Mouse (Mus musculus) urinary bladder, postnatal 4 days (tissue): ENCODE results near the gene Ccm2l.

ENCODE experiments used
- DNase-seq, 2 experiments: peaks; one replicate each; pipeline ENCODE4 v3.0.0; 2021 to 2022; ENCODE audit warnings: low spot score in 2 of 2

Ccm2l gene

DNA sequence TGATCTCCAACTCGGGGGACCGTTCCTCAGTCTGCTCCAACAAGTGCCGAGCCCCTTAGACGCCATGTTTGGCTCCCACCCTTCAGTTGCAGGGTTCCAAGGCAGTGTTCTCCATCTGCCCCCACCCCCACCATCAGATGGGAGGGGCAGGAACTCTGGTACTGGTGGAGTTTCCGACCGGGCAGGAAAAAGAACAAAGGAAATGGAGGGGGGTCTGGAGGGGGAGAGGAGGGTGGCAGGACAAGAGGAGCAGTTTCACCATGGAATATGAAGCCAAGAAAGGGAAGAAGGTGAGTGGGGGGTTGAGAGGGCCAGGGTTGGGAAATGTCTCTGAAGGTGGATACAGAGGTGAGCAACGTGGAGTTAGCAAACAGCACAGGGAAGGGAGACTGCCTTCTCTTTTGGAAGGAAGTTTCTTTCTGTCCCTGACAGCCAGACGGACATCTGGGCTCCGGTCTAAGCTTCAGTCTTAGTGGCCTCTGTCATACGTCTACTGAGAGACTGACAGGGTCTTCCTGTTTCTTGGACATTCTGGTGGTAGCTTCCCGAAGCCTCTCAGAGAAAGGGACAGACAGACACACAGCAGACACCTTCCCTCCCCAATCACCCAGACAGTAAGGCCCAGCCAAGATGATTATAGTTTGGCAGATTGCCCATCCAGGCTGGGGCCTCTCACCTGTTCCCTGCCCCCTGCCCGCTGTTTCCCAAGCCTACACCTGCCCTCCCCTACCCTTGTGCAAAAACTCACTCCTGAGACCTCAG, at the start of gene Ccm2l:
TSS of gene Ccm2l (plus strand) at position 209 of the 762 bp plus-strand sequence.
- DNase-seq, result no peak

DNA sequence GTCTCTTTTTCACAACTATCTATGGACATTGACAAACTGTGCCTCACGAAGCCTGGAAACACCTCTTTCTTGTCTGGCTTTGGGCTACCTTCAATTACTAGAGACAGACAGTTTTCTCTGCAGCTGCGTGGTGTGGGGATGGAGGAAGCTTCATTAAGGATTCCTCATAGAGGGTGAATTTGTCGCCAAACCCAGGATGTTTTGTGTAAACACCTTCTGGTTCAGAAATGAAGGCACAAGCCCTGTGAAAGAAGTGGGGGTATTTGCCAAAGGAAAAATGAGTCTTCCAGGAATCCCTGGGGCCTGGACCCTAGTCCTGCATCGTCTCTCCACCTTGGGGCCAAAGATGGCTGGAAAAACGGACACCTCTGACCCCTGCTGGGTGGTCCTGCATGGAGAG, 49.0 kb upstream of the Ccm2l start:
- no peak for DNase-seq

DNA sequence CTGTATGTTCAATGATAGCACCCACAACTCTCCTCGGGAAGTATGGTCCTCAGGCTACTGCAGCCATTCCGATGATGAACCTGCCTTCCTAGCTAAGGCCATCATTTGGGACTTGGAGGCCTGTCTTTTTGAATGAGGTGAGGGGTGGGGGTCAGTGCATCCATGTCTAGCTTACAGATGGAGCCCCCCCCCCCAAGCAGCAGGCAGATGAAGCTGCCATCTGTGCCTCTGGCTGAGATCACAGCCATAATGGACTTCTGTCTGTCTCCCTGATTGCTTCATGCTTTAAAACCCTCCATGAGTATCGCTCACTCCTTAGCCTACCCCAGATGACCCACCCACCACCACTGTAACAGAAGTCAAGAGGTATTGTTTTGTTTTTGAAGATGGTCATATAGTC, 46.4 kb upstream of the Ccm2l start:
- DNase-seq, result no peak

DNA sequence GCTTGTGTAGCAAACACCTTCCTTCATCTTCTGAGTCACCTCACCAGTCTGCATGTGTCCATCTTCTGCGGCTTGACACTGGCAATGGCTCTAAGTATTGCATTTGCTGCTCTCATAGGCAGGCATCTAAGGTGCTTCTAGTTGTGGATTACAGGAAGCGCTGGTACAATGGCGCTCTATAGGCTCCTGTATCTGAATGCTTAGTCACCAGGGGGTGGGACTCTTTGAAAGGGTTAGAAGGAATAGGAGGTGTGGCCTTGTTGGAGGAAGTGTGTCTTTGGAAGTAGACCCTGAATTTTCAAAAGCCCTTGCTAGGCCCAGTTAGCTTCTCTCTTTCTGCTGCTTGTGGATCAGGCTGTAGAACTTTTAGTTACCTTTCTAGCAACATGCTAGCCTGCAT, 44.6 kb upstream of the Ccm2l start:
- DNase-seq, result no peak

DNA sequence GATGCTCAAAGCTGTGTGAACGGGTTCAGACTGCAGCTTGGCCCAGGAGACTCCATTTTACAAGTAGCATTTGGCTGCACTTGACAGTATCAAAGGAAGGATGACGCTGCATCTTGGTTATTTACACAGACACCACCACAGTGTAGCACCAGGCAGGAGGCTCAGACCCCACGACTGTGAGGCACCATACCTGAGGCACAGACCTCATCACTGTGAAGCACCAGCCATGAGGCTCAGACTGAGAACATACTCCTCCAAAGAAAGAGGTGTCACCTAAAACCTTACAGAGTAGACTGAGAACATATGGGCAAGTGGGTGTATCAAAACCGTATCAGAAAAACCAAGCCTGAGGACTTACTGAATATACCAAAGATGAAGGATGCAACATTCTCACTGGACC, 42.9 kb upstream of the Ccm2l start:
- no peak for DNase-seq

DNA sequence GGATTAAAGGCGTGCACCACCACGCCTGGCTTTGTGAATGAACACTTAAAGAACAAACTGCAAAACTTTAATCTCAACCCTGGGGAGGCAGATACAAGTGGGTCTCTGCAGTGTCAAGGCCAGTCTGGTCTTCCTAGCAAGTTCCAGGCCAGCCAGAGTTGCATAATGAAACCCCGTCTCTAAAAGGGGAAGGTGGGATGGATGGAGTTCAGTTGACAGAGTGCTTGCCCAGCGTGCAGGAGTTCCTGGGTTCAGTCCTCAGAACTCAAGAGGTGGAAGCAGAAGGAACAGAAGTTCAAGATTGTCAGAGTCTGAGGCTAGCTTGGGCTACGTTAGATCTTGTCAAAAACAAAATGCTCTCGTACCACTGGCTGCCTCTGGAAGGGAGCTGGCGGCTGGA, 39.7 kb upstream of the Ccm2l start:
- DNase-seq, result no peak

DNA sequence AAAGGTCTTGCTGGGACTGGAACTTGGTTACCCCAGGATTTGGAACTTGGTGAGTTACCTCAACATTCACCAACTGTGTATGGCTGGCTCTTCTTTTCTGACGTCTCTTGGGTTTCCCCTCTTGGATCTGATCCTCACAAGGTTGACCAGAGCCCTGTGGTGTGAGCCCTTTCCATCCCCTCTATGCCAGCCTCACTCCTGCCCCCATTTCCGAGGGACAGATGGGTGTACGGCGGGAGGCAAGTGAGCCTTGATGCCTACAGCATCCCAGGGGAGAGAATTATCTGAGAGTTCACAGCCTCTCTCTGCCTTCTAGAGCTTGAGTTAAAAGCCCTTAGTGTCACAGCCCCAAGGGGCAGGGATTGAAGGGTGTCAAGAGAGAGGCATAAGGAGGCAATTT, 38.3 kb upstream of the Ccm2l start:
- DNase-seq, result no peak

DNA sequence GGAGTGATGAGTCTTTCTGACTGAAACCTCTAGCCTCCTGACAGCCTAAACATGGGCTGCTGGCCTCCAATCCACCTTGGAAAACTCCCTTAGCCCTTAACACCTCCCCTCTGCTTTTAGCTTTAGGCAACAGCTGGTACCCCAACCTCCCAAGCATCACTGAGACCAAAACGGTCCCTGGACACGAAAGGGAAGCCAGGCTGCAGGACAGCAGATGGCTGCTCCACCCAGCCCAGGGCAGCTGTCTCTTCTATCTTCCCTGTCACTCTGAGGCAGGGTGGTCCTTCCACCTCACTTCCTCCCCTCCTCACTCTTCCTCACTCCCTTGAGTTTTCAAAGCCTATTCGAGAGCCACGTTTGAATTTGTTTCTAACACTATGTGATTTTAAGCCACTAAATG, 35.3 kb upstream of the Ccm2l start:
- no peak for DNase-seq

DNA sequence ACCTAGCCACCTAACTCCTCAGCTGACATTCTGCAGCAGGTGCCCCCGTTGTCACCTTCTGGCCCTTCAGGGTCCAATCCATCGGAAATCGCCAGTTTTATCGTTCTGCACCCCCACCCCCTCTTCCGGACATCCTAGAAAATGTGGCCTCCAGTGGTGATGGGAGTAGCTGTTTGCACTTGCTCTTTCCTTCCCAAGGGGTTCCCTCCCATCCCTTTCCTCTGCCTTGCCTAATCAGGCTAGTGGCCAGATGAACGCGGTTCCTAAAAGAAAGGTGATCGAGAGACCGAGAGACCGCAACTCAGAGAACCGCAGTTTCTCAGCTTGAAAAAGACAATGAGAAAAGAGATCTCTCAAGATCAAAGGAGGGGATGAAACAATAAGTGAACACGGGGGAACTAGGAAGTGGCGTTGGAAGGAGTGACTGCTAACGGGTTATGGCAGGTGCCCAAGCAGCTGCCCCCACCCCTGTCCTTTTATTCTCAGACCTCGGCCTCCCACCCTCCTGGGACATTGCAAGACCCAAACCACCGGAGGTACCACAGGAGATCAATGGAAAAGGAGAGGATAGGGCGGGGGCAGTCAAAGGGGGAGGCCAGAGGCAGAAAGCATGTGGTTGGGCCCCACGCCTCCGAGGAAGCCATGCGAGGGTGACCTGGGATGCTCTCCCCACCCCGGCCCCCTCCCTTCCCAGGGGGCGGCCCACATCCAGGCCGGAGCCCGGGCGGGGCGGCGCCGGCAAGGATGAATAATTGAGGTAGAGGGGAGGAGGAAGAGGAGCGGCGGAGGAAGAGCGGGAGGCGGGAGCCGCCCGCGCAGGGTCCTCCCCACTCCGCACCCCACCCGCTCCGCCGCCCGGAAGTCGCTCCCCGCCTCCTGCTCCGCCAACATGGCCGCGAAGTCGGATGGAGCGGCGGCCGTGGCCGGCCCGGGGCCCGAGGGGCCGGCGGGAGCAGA, 34.4 kb upstream of the Ccm2l start, which contains the start of gene Xkr7:
TSS of gene Xkr7 (plus strand) at position 727 of the 957 bp plus-strand sequence.
- DNase-seq, result no peak

DNA sequence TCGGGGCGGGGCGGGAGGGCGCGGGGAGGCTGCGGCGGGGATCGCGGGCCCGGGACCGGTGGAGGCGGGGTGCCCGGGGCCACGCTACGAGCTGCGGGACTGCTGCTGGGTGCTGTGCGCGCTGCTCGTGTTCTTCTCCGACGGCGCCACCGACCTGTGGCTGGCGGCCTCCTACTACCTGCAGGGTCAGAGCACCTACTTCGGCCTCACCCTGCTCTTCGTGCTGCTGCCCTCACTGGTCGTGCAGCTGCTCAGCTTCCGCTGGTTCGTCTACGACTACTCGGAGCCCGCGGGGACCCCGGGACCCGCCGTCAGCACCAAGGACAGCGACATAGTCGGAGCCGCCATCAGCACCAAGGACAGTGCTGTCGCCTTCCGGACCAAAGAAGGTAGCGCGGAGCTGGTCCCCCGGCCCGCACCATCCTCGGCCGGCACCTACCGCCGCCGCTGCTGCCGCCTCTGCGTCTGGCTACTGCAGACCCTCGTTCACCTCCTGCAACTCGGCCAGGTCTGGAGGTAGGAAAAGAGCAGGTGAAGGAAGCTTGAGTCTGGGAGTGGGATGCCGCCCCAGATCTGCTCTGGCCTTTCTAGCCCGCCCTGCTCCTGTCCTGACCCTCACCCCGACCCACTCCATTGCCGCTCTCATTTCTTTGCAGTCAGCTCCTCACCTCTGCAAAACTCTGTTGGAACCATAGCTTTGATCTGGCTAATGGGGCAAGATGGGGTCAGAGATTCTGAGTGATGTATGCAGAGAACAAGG, 33.5 kb upstream of the Ccm2l start:
- DNase-seq, result peak; percentile 74 to 86

DNA sequence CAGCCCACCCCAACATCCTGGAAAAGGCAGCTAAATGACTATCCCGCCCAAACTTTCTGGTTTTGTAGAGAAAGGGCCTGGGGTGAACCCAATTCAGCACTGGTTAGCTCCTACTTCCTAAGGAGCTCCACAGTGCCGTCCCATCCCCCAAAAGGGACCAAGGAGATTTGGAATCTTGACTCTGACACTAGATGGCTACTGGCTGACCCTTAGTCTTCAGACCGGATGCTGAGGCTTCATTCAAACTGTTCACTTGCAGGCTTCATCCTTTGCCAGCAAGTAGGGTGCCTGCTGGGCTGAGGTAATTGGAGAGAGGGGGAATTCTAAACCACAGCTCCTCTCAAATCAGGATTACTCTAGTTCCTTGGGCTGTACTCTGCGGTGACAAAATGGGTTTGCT, 32.8 kb upstream of the Ccm2l start:
- DNase-seq, result no peak

DNA sequence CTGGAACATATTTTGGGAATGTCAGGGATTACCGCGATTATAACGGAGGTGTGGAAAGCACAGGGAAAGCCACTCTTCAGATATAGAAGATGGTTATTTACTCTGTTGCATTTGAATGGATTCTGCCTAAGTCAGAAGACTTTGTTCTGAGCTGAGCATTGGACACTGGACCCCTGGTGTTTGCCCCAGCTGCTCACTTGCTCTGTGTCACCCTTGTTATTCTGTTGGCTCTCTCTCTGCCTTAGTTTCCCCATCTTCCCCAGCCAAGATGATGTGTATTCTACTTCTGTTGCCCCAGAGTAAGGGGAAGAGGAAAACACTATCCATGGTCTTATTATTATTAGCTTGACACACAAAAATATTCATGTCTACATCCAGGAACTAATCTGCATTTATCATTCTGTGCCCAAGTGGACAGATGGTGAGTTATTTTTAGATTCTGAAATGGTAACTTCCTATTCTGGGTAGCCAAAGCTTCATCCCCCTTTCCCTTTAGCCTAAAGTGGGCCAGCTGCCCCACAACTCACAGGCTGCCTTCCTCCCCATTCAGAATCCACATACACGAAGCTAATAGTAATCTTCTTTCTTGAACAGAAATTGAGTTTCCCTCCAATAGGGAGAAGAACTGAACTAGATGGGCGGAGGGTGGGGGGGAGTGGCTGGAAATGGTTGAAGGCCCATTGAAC, 32.1 kb upstream of the Ccm2l start:
- DNase-seq, result no peak

DNA sequence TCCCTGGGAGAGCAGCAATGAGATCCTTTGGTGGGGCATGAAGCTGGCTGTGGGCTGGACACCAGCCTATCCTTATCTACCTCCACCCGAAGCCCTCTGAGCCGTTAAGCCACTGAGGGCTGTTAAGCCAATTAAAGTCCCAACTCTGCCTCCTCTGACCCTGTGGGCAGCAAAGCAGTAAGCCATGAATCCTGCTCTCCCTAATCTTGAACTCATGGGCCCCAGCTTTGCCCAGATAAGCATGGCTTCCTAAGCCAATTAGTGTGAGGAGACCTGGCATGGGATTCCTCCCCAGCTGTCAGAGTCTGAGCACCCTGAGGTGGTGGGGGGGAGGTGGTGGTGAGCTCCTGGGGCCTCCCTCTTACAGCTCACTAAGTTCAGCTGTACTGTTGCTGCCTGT, 29.1 kb upstream of the Ccm2l start:
- DNase-seq, result no peak

DNA sequence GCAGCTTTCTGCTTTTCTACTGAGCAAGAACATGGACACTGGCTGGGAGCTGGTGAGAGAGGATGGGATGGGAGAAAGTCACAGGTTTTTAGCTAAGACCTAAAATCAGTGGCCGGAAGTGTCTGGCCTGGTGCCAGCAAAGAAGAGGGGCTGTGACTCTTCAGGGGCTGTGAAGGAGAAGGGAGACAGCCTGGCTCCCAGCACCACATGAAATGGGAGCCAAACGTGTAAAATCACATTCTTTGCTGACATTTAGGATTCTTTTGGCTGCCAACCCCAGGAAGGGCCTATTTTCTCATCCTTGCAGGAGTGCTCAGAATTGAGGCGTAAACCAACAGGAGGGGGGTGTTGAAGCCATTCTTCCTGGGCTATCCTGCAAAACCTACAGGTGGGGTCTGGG, 21.9 kb upstream of the Ccm2l start:
- no peak for DNase-seq

DNA sequence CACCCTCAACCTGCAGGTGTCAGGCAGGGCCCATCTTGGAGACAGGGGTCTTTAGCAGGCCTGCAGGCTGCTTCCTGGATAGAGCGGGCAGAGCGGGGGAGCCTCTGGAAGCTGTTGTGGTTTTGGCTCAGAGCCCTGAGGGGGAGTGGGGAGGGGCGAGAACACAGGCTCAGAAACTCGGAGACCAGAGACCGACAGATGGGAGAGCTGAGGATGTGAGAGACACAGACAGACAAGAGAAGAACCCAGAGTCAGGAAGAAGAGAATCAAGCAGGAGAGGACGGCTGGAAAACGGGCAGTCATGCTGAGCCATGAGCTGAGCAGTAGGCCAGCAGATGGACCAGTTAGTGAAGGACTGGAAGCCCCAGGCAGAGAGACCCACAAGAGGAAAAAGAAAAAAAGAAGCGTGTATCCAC, 19.9 kb upstream of the Ccm2l start:
- no peak for DNase-seq

DNA sequence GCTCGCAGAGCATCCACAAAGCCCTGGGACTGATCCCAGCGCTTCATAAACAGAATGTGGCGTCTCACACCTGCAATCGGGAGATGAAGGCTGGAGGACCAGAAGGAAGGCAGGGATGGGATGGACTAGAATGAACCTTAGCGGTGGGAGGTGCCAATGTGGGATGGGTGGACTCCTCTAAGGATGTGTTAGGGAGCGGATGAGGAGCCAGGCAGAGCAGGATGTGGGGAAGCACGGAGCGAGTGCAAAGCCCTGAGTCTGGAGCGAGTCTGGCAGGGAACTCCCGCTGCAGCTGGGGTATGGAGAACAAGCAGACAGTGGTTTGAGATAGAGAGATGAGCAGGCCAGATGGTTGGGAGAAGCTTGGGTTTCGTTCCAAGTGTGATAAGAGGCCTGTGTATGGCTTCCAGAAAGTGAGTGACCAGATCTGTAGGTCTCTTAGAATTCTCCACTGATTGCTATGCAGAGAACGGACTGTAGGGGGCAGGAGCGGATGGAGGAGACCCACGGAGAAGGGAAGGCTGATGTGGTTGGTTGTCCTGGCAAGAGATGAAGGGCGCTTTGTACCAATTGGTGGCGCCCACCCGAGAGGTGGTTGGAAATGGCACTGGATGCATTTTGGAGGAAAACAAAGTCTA, 17.8 kb upstream of the Ccm2l start:
- no peak for DNase-seq

DNA sequence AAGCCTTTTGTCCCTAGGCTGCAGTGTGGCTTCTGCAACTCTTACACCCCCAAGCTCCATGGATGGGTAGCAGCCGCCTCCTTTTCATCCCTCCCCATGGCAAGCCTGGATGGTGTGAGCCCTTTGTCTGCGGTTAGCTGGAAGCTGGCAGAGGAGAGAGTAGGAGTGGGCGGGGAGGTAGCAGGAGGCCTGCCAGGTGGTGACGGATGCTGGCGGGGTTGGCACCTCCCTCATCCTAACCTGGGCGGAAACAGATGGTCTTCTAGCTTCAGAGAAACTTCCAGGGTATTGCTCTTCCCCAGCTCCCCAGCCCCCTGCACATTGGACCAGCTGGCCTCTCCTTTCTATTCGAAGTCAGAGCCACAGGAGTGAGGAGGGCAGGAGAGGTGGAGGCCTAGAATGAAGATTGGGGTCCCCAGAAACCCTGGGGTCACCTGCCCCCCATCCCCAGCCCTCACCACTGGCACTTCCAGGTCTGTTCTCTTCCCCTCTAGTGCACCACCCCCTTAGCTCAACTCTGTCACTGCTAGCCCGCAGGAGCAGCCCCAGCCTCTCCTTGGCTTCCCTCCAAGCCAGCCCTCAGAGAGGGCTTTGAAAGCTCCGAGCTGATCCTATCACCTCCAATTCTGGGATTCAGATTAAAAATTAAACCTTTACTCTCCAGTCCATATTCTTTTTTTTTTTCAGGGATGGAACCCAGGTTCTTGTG, 16.3 kb upstream of the Ccm2l start:
- DNase-seq, result no peak

DNA sequence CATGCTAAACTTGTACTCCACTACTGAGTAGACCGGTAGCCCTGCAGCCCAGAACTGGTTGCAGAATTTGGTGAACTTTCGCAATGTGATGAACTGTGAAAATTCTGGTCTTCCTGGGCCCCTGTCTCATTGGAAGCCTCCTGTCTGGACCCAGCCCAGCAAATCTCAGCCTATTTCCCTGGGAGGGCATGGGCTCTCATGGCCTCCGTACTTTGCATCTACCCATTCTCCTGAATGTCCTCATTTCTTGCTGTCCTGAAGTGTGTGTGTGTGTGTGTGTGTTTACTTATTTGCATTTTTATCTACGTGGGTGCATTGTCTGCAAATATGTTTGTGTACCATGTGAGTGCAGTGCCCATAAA, 15.8 kb upstream of the Ccm2l start:
- no peak for DNase-seq

DNA sequence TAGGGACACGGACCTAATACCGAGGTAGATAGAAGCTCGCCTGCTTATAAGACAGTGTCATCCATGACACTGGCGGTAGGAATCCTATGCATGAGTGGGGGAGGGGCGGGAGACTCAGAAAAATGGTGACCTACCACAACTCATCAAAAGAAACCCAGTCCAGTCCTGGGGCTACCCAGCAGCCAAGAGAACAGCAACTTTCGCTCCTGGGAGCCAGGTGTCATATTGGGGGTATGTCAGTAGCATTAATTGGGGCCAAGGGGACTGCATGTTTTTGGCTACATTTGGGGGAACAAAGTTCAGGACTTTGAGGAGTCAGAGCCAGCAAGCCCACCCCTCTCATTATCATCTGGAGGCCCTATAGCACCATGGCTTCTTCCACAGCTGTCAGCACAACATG, 14.7 kb upstream of the Ccm2l start:
- no peak for DNase-seq

DNA sequence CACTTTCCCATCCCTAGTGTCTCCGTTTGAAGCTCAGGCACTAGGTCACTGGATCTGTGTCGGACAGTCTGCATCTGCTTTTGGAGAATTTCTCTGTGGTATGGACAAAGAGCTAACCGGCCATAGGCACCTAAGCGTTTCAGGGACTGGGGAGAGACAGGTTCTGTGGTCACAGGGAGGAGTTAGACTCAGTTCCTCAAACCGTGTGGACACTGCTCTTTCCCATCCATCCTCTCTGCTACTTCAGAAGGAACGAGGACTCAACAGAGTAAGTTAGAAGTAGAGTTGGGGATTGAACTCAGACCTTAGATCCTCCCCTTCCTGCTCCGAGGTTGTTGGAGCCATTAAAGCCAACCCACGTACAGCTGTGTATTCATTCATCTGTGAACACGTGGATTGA, 14.2 kb upstream of the Ccm2l start:
- DNase-seq, result no peak
